Mouse (Mus musculus) kidney, postnatal 10 days (tissue): ENCODE data around the gene Gpld1.

ENCODE experiments used
- DNase-seq: peaks from one replicate; pipeline ENCODE4 v3.0.0; 2021; ENCODE audit warnings: mixed read lengths

The Gpld1 gene

DNA sequence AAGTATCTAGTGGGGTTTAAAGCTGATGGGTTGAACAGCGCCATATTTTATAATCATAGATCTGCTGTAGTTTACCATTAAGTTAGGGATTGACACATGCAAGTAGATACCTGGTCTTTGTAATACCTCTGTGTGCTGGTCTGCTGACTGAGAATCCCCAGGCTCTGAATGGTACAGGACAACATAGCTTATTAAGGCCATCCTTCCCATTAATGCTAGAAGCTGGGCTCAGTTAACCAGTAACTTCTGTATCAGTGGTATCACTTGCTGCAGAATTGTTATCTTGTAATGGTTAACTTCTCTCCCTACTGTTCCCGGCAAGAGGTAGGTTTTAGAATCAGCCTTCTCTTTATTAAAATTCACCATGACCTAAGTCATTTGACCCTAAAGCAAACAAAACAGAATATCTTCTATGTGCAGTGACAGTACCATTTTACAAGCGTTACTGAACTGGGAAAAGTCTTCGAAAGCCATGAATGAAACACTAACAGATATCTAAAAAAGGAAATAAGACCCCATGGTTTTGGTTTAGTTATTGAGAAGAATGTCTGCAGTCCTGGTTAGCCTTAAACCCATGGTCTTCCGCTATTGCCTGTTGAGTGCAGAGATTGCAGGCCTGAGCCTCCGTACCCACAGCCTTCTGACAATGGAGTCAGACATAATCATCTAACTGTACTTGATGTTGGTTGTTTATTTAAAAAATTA lies 83.6 kb downstream of the Gpld1 start:
- no peak for DNase-seq

DNA sequence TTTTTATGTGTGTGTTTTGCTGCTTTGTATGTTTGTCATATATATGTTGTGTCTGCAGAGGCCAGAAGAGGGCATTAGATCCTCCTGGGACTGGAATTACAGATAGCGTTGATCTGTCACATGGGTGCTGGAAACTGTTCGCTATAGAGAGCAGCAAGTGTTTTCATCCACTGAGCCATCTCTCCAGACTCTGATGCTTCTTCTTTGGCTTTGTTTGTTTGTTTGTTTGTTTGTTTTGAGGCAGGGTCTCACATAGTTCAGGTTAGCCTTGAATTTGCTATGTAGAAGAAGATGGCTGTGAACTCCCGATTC lies 84.1 kb downstream of the Gpld1 start:
- DNase-seq: no peak

DNA sequence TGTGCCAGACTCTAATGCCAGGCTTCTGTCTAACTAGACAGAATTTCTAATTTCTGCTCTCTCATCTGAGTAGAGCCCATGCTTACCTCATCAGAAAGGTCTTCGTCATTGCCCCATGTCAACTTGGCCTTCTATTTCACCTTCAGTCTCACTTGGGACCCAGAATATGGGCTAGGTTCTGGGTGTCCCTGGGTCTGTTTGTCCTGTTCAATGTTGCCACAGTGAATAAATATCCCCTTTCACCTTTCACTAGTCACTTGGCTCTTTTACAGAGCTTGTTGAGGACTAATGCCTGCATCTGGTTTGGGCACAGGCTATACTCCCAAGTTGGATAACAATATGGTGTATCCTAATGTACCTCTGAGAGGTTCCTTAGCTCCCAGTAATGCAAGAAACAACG lies 96.5 kb downstream of the Gpld1 start:
- no peak for DNase-seq
